Mouse (Mus musculus) ES-E14 (cell line): Measurements from ENCODE around the gene Usp21. TPM values are rescaled to one million over a fixed set of nuclear protein-coding genes. Genes with fewer than 3 reads are reported as not detected.
"Not testable (repeated sequence)": the region's sequence is repeated elsewhere in the genome, so short reads cannot be mapped to it uniquely, and the experiment has no call there.

Experiments
- DNase-seq: peaks from one replicate; pipeline ENCODE4 v3.0.0-alpha.2; 2013; ENCODE audit warnings: low read depth, low spot score
- H3K27ac ChIP-seq: 2 replicates; pipeline ENCODE4 v1.5.1; 2012; ENCODE audit warnings: low read depth, mild to moderate bottlenecking, low read length, moderate library complexity, mixed read lengths; ENCODE audit not compliant: poor library complexity, insufficient read depth, severe bottlenecking
- H3K36me3 ChIP-seq: 2 replicates; pipeline ENCODE4 v1.6.1; 2012; ENCODE audit warnings: mild to moderate bottlenecking, low read length, moderate library complexity, mixed read lengths; ENCODE audit not compliant: control insufficient read depth, poor library complexity, insufficient read depth, severe bottlenecking
- H3K4me1 ChIP-seq, 2 experiments: fragments of 150-350 bp in 1 of 2; sonication (generic) in 1 of 2; 2 replicates each; pipeline ENCODE4 v1.6.1; 2012; ENCODE audit warnings: low read length in 2 of 2, mild to moderate bottlenecking in 1 of 2, mixed read lengths in 1 of 2; ENCODE audit not compliant: control insufficient read depth in 2 of 2, insufficient read depth in 2 of 2, poor library complexity in 1 of 2
- H3K4me3 ChIP-seq, 2 experiments: fragments of 150-350 bp in 1 of 2; sonication (generic) in 1 of 2; 2 replicates each; pipeline ENCODE4 v1.5.1; 2012; ENCODE audit warnings: low read length in 2 of 2, low read depth in 1 of 2, mild to moderate bottlenecking in 1 of 2, mixed read lengths in 1 of 2; ENCODE audit not compliant: insufficient read depth in 1 of 2, poor library complexity in 1 of 2, severe bottlenecking in 1 of 2
- H3K9ac ChIP-seq: 2 replicates; pipeline ENCODE4 v1.6.1; 2012; ENCODE audit warnings: low read depth, mild to moderate bottlenecking, low read length, mixed read lengths; ENCODE audit not compliant: poor library complexity, insufficient read depth, severe bottlenecking
- H3K9me3 ChIP-seq: fragments of 150-350 bp; sonication (generic); 2 replicates; pipeline ENCODE4 v1.6.1; 2012; ENCODE audit warnings: low read depth, mild to moderate bottlenecking, low read length; ENCODE audit not compliant: control insufficient read depth, insufficient read depth
- CHD2 ChIP-seq: IDR thresholded peaks from 2 replicates; pipeline ENCODE4 v1.6.1; 2014; ENCODE audit warnings: mild to moderate bottlenecking, low read depth, low read length, inconsistent platforms
- HCFC1 ChIP-seq: IDR thresholded peaks from 2 replicates; pipeline ENCODE4 v1.6.1; 2012; ENCODE audit warnings: low read length, inconsistent platforms, borderline replicate concordance; ENCODE audit not compliant: insufficient read depth
- MAFK ChIP-seq: IDR thresholded peaks from 2 replicates; pipeline ENCODE4 v1.6.1; 2014; ENCODE audit warnings: mild to moderate bottlenecking, low read depth, low read length, inconsistent platforms; ENCODE audit not compliant: insufficient read depth
- ZC3H11A ChIP-seq: IDR thresholded peaks from 2 replicates; pipeline ENCODE4 v1.6.1; 2012; ENCODE audit warnings: low read depth, mild to moderate bottlenecking, inconsistent platforms, low read length, borderline replicate concordance
- ZNF384 ChIP-seq: IDR thresholded peaks from 2 replicates; pipeline ENCODE4 v1.6.1; 2012; ENCODE audit warnings: low read depth, low read length, inconsistent platforms
- in situ Hi-C, 2 experiments: fragments of 600-800 bp; cut with MboI; formaldehyde crosslinking; loops; one replicate each; pipeline ENCODE4 v1.15.1; 2025; ENCODE audit warnings: low sequenced_read_pairs in 2 of 2, inconsistent platforms in 1 of 2; ENCODE audit not compliant: unreplicated experiment in 2 of 2
- total RNA-seq: library from RNA; depleted of rRNA; stranded (reverse); fragments of 300-350 nt; gene quantifications from 2 replicates; pipeline ENCODE4 v1.2.3, GENCODE M21; 2012

The Usp21 gene
- total RNA-seq, 1 experiment = 23.1 TPM

DNA sequence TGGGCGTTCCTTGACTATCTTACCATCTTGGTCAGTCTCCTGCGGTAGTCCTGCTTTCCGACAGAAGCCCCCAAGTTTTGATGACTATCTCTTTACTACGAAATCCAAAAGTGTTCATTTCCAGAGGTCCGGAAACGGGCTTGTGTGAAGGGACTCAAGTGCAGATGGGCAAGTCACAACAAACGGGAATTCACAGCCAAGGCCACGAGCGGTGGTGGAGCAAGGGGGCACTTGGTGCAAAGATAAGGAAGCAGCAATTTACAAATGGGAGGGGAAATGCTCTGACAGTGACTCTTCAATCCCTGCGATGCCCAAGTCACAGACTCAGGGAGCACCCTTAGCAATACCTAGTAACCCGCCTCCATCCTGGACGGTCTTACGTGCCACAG lies 40.3 kb downstream of the Usp21 start:
- peaks cover 5 to 23% of the 10 kb centered on the region in 2 experiments; a peak in 3 of 4 replicates for H3K4me1 ChIP-seq
- H3K36me3 ChIP-seq = 0 out of 2 replicates have a peak, but pooled peaks cover 2% of the 10 kb centered on the region
- H3K9ac ChIP-seq = peak overlapping the region; percentile 71; the same call in 1 of the 2 replicates
- H3K9me3 ChIP-seq = no peaks in the 10 kb centered on the region
- H3K27ac ChIP-seq = peak overlapping the region; percentile 71; the same call in 1 of the 2 replicates
- TF ChIP-seq CHD2 (no peak), ZC3H11A (no peak), ZNF384 (no peak), MAFK (no peak), HCFC1 (no peak)
- H3K4me3 ChIP-seq = peak overlapping the region; percentile 85 to 95
- DNase-seq = no peak
- in situ Hi-C loops = loop anchor here (10.0 to 25.0 kb wide), 2 partner anchors 133 to 360 kb away; partner anchors contain the start of genes Cfap126 (in 1 of the 2), Dusp12 (in 1 of the 2) and Gm26620 (in 1 of the 2)

DNA sequence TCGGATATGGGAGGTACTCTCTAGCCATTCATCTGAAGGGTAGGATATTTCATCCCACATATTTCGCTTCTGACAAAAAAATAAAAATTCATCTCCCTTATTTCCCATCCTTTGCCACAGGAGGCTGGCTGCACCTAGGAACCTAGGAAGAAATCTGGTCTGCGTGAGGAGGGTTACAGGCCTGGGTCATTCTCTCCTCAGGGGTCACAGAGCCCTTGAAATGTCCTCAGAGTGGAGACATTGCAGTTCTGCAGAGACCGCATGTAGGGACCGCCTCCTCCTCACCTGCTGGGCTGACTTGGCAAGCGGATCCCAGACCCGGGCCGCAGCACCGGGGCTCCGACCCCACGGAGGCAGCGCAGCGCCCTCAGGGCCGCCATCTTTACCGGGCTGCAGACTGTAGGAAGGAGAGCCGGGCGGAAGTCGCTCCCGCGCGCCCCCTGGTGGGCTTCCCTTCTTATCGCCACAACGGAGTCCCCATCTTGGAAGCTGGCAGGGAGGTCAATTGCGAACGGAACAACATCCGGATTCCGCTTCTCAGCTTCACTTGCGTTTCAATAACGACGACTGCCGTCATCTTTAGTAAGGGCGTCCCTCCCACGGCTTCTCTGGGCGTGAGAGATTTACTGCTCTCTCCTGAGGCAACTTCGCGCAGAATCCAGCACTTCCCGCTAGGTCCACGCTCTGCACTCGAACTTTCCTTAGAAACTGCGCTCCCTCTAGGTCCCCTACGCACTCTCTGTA lies 40.9 kb downstream of the Usp21 start:
- peak overlapping the region; percentile 71; the same call in 1 of the 2 replicates for H3K27ac ChIP-seq
- no peaks in the 10 kb centered on the region for H3K9me3 ChIP-seq
- H3K4me3 ChIP-seq = peak overlapping the region; percentile 85 to 95
- TF ChIP-seq HCFC1 = peak; percentile 91
- no peak for TF ChIP-seq MAFK
- no peak for TF ChIP-seq ZNF384
- 0 out of 2 replicates have a peak, but pooled peaks have one; percentile 36 for TF ChIP-seq CHD2
- no peak; the same call in 1 of the 2 replicates for TF ChIP-seq ZC3H11A
- DNase-seq = peak; percentile 94
- peak overlapping the region; percentile 97 for H3K9ac ChIP-seq
- H3K36me3 ChIP-seq = 0 out of 2 replicates have a peak, but pooled peaks cover 2% of the 10 kb centered on the region
- peaks cover 7 to 20% of the 10 kb centered on the region in 2 experiments for H3K4me1 ChIP-seq
- in situ Hi-C loops = loop anchor here (10.0 to 25.0 kb wide), 2 partner anchors 132 to 360 kb away; partner anchors contain the start of genes Cfap126 (in 1 of the 2), Dusp12 (in 1 of the 2) and Gm26620 (in 1 of the 2)

DNA sequence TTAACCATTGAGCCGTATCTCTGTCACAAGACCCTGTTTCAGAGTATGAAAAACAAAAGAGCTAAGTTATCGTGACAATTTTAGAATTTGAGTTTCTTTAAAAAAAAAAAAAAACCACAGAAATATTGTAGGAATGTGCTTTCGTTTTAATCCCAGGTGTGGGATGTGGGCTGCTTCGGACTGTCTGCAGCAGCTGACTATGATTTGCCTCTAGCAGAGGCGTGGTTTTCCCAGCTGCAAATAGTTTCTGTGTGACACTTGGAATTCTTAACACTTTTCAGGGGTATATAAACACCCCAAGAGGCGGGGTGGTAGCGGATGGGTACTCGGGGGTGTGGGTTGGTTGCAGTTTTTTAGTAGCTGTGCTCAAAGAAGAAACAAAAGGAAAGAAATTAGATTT lies 42.4 kb downstream of the Usp21 start:
- in situ Hi-C loops = loop anchor here (10.0 to 25.0 kb wide), 2 partner anchors 131 to 358 kb away; partner anchors contain the start of genes Cfap126 (in 1 of the 2), Dusp12 (in 1 of the 2) and Gm26620 (in 1 of the 2)
- DNase-seq = no peak
- no peak overlapping the region for H3K4me3 ChIP-seq
- H3K9me3 ChIP-seq = no peaks in the 10 kb centered on the region
- H3K4me1 ChIP-seq = peaks cover 7 to 18% of the 10 kb centered on the region in 2 experiments
- peaks cover 8% of the 10 kb centered on the region for H3K36me3 ChIP-seq
- H3K9ac ChIP-seq = no peak overlapping the region
- no peak overlapping the region for H3K27ac ChIP-seq
- TF ChIP-seq MAFK (no peak), ZC3H11A (no peak), CHD2 (no peak), ZNF384 (no peak), HCFC1 (no peak)

DNA sequence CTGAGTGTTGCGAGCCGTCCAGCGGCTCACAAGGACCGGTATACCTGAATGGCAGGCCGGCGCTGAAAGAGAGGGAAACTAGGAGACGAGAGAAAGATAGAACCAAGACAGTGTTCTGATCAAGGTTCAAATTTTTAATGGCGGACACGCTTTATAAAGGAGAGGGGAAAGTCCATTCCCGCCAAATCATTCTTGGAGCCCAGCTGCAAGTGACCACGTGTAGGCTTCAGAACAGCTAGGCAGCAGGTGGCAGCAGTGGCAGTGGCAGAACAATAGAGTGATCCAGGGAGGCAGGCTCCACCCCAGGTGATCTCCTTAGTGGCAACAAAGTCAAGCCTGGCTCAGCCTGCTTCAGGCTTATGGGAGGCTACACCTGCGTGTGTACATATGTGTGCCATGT lies 45.8 kb downstream of the Usp21 start:
- H3K4me3 ChIP-seq, DNase-seq, H3K27ac ChIP-seq, H3K9me3 ChIP-seq, H3K9ac ChIP-seq, H3K4me1 ChIP-seq: not testable (repeated sequence)
- in situ Hi-C loops = loop anchor here (5.0 to 25.0 kb wide), 3 partner anchors 127 to 355 kb away; partner anchors contain the start of genes Cfap126 (in 2 of the 2), Dusp12 (in 1 of the 2) and Gm26620 (in 1 of the 2)
- peaks cover 28% of the 10 kb centered on the region for H3K36me3 ChIP-seq
